Mouse (Mus musculus): ENCODE data around the gene Hs6st2.

The Hs6st2 gene

GRCm38 (mm10) chrX:51585444-51585843 lies 96.2 kb downstream of the Hs6st2 start:
- DNase-seq (ENCODE audit: low spot score in 2 of 2) = no peak

- no peak for DNase-seq (ENCODE audit: low spot score in 2 of 2)
Measured at GRCm38 (mm10) chrX:51581704-51582103, 100.0 kb downstream of the Hs6st2 start.

- no peak for DNase-seq (ENCODE audit: low spot score in 2 of 2)
Measured at GRCm38 (mm10) chrX:51561880-51562279, 119.8 kb downstream of the Hs6st2 start.

- DNase-seq (ENCODE audit: low spot score in 2 of 2) = no peak
Measured at GRCm38 (mm10) chrX:51539626-51540025, 142.0 kb downstream of the Hs6st2 start.

- no peak for DNase-seq (ENCODE audit: low spot score in 2 of 2)
Measured at GRCm38 (mm10) chrX:51537082-51537481, 144.6 kb downstream of the Hs6st2 start.

GRCm38 (mm10) chrX:51535226-51535625 lies 146.4 kb downstream of the Hs6st2 start:
- no peak for DNase-seq (ENCODE audit: low spot score in 2 of 2)

GRCm38 (mm10) chrX:51531136-51531535 lies 150.5 kb downstream of the Hs6st2 start:
- no peak for DNase-seq (ENCODE audit: low spot score in 2 of 2)

GRCm38 (mm10) chrX:51528601-51529000 lies 153.1 kb downstream of the Hs6st2 start:
- no peak for DNase-seq (ENCODE audit: low spot score in 2 of 2)

- DNase-seq (ENCODE audit: low spot score in 2 of 2) = no peak
Measured at GRCm38 (mm10) chrX:51514831-51515230, 166.8 kb downstream of the Hs6st2 start.

GRCm38 (mm10) chrX:51506526-51506925 lies 175.1 kb downstream of the Hs6st2 start:
- no peak for DNase-seq (ENCODE audit: low spot score in 2 of 2)

GRCm38 (mm10) chrX:51505691-51506090 lies 176.0 kb downstream of the Hs6st2 start:
- no peak for DNase-seq (ENCODE audit: low spot score in 2 of 2)

- no peak for DNase-seq (ENCODE audit: low spot score in 2 of 2)
Measured at GRCm38 (mm10) chrX:51503781-51504471, 177.7 kb downstream of the Hs6st2 start.

- no peak for DNase-seq (ENCODE audit: low spot score in 2 of 2)
Measured at GRCm38 (mm10) chrX:51497831-51498230, 183.8 kb downstream of the Hs6st2 start.

- DNase-seq (ENCODE audit: low spot score in 2 of 2) = no peak
Measured at GRCm38 (mm10) chrX:51488374-51488773, 193.3 kb downstream of the Hs6st2 start.

GRCm38 (mm10) chrX:51469411-51469810 lies 212.2 kb downstream of the Hs6st2 start:
- no peak for DNase-seq (ENCODE audit: low spot score in 2 of 2)

GRCm38 (mm10) chrX:51461413-51461812 lies 220.2 kb downstream of the Hs6st2 start:
- no peak for DNase-seq (ENCODE audit: low spot score in 2 of 2)

- DNase-seq (ENCODE audit: low spot score in 2 of 2) = no peak
Measured at GRCm38 (mm10) chrX:51443366-51443765, 238.3 kb downstream of the Hs6st2 start.

GRCm38 (mm10) chrX:51431706-51432105 lies 249.9 kb downstream of the Hs6st2 start:
- no peak for DNase-seq (ENCODE audit: low spot score in 2 of 2)

GRCm38 (mm10) chrX:51425031-51425430 lies 256.6 kb downstream of the Hs6st2 start:
- no peak for DNase-seq (ENCODE audit: low spot score in 2 of 2)

- DNase-seq (ENCODE audit: low spot score in 2 of 2) = no peak
Measured at GRCm38 (mm10) chrX:51410289-51410688, 271.4 kb downstream of the Hs6st2 start.

- no peak for DNase-seq (ENCODE audit: low spot score in 2 of 2)
Measured at GRCm38 (mm10) chrX:51397457-51397856, 284.2 kb downstream of the Hs6st2 start.

- DNase-seq (ENCODE audit: low spot score in 2 of 2) = peak; percentile 6 to 27
Measured at GRCm38 (mm10) chrX:51374670-51375069, 307.0 kb downstream of the Hs6st2 start.

- no peak for DNase-seq (ENCODE audit: low spot score in 2 of 2)
Measured at GRCm38 (mm10) chrX:51372477-51373239, 309.0 kb downstream of the Hs6st2 start.
